Mouse (Mus musculus): Measurements from ENCODE around the gene Sptan1. TPM values are rescaled to one million over a fixed set of nuclear protein-coding genes. Genes with fewer than 3 reads are reported as not detected.
"Not testable (repeated sequence)": the region's sequence is repeated elsewhere in the genome, so short reads cannot be mapped to it uniquely, and the experiment has no call there.

Gene Sptan1
- polyA plus RNA-seq, 1 experiment from 2014 or later = 14.0 TPM

- Histone ChIP-seq H3K27ac (replicated peaks) (no peak overlapping the region), H3K9ac (no peak overlapping the region), H3K4me1 (replicated peaks) (peaks cover 26% of the 10 kb centered on the region), H3K9me3 (replicated peaks) (no peaks in the 10 kb centered on the region), H3K36me3 (replicated peaks) (no peaks in the 10 kb centered on the region), H3K4me2 (no peak overlapping the region), H3K4me3 (replicated peaks) (no peak overlapping the region), H3K27me3 (no peaks in the 10 kb centered on the region)
- WGBS (ENCODE audit: insufficient replicate concordance) = 62% methylated on average over 5 of the region's 5 CpGs
- no peak for ATAC-seq (ENCODE audit: insufficient read depth)
These were observed 79.2 kb downstream of the Sptan1 start for GRCm38 (mm10) chr2:30044550-30044949.

- Histone ChIP-seq H3K4me2 (no peak overlapping the region), H3K9me3 (replicated peaks) (no peaks in the 10 kb centered on the region), H3K27me3 (no peaks in the 10 kb centered on the region), H3K9ac (no peak overlapping the region), H3K27ac (replicated peaks) (no peak overlapping the region), H3K4me3 (replicated peaks) (no peak overlapping the region), H3K36me3 (replicated peaks) (no peaks in the 10 kb centered on the region), H3K4me1 (replicated peaks) (peaks cover 30% of the 10 kb centered on the region)
- ATAC-seq (ENCODE audit: insufficient read depth) = no peak
- WGBS (ENCODE audit: insufficient replicate concordance) = 91% methylated on average over 6 of the region's 6 CpGs
These were observed 81.8 kb downstream of the Sptan1 start for GRCm38 (mm10) chr2:30047127-30047526.

- H3K36me3 ChIP-seq (replicated peaks) = no peaks in the 10 kb centered on the region
- no peaks in the 10 kb centered on the region for H3K9me3 ChIP-seq (replicated peaks)
- peaks cover 23% of the 10 kb centered on the region for H3K4me1 ChIP-seq (replicated peaks)
- peaks cover under 1% of the 10 kb centered on the region for H3K27me3 ChIP-seq
- 40% methylated on average over 11 of the region's 11 CpGs for WGBS (ENCODE audit: insufficient replicate concordance)
- no peak for ATAC-seq (ENCODE audit: insufficient read depth)
- H3K27ac ChIP-seq (replicated peaks) = peak overlapping the region; percentile 88
- H3K9ac ChIP-seq = peak overlapping the region; percentile 68
- peak overlapping the region; percentile 68 for H3K4me3 ChIP-seq (replicated peaks)
- peak overlapping the region; percentile 92 for H3K4me2 ChIP-seq
These were observed 82.7 kb downstream of the Sptan1 start for GRCm38 (mm10) chr2:30048101-30048501.

- H3K4me2 ChIP-seq = peak within 1 kb of the TSS; percentile 92
- peaks cover 23% of the 10 kb centered on the region for H3K4me1 ChIP-seq (replicated peaks)
- H3K9me3 ChIP-seq (replicated peaks) = no peaks in the 10 kb centered on the region
- peak within 1 kb of the TSS; percentile 68 for H3K9ac ChIP-seq
- WGBS (ENCODE audit: insufficient replicate concordance) = under 1% methylated on average over 54 of the region's 54 CpGs
- H3K27me3 ChIP-seq = peaks cover 7% of the 10 kb centered on the region
- ATAC-seq (ENCODE audit: insufficient read depth) = peak; percentile 95
- no peaks in the 10 kb centered on the region for H3K36me3 ChIP-seq (replicated peaks)
- H3K4me3 ChIP-seq (replicated peaks) = peak within 1 kb of the TSS; percentile 68
- peak within 1 kb of the TSS; percentile 88 for H3K27ac ChIP-seq (replicated peaks)
These were observed 83.5 kb downstream of the Sptan1 start, which contains the start of gene Wdr34 for GRCm38 (mm10) chr2:30048699-30049388. TSS of gene Wdr34 (minus strand) at chr2:30048881.

- no peak for ATAC-seq (ENCODE audit: insufficient read depth)
- Histone ChIP-seq H3K4me1 (replicated peaks) (peaks cover 23% of the 10 kb centered on the region), H3K4me3 (replicated peaks) (no peak overlapping the region), H3K27me3 (peaks cover 11% of the 10 kb centered on the region), H3K9me3 (replicated peaks) (no peaks in the 10 kb centered on the region), H3K4me2 (no peak overlapping the region), H3K27ac (replicated peaks) (peak overlapping the region; percentile 30; the same call in 1 of the 2 replicates), H3K36me3 (replicated peaks) (no peaks in the 10 kb centered on the region), H3K9ac (no peak overlapping the region)
- WGBS (ENCODE audit: insufficient replicate concordance) = 22% methylated on average over 3 of the region's 3 CpGs
These were observed 84.5 kb downstream of the Sptan1 start for GRCm38 (mm10) chr2:30049831-30050230.

GRCm38 (mm10) chr2:30051992-30052761 lies 86.8 kb downstream of the Sptan1 start:
- Histone ChIP-seq H3K4me3 (replicated peaks) (no peak overlapping the region), H3K27me3 (peaks cover 11% of the 10 kb centered on the region), H3K27ac (replicated peaks) (no peak overlapping the region), H3K4me2 (no peak overlapping the region), H3K9me3 (replicated peaks) (no peaks in the 10 kb centered on the region), H3K36me3 (replicated peaks) (no peaks in the 10 kb centered on the region), H3K9ac (no peak overlapping the region), H3K4me1 (replicated peaks) (peaks cover 26% of the 10 kb centered on the region)
- 32% methylated on average over 6 of the region's 6 CpGs for WGBS (ENCODE audit: insufficient replicate concordance)
- no peak for ATAC-seq (ENCODE audit: insufficient read depth)

GRCm38 (mm10) chr2:30055310-30055709 lies 90.0 kb downstream of the Sptan1 start:
- H3K36me3 ChIP-seq (replicated peaks); H3K9ac ChIP-seq; H3K4me2 ChIP-seq; H3K9me3 ChIP-seq (replicated peaks); H3K4me3 ChIP-seq (replicated peaks); H3K27ac ChIP-seq (replicated peaks); ATAC-seq (ENCODE audit: insufficient read depth); H3K4me1 ChIP-seq (replicated peaks): not testable (repeated sequence)
- 74% methylated on average over 3 of the region's 3 CpGs for WGBS (ENCODE audit: insufficient replicate concordance)
- H3K27me3 ChIP-seq = peaks cover 11% of the 10 kb centered on the region

- H3K9ac ChIP-seq = no peak overlapping the region
- no peak for ATAC-seq (ENCODE audit: insufficient read depth)
- WGBS (ENCODE audit: insufficient replicate concordance) = 76% methylated on average over 3 of the region's 3 CpGs
These were observed 91.4 kb downstream of the Sptan1 start for GRCm38 (mm10) chr2:30056736-30057135.

GRCm38 (mm10) chr2:30057223-30057904 lies 92.0 kb downstream of the Sptan1 start, which contains the start of gene Set:
TSS of gene Set (plus strand) at chr2:30057378.
- 36% methylated on average over 12 of the region's 12 CpGs for WGBS (ENCODE audit: insufficient replicate concordance)
- H3K27me3 ChIP-seq = peaks cover 11% of the 10 kb centered on the region
- H3K9me3 ChIP-seq (replicated peaks) = no peaks in the 10 kb centered on the region
- no peak within 1 kb of the TSS for H3K27ac ChIP-seq (replicated peaks)
- H3K9ac ChIP-seq = no peak within 1 kb of the TSS
- H3K4me1 ChIP-seq (replicated peaks) = peaks cover 24% of the 10 kb centered on the region
- no peaks in the 10 kb centered on the region for H3K36me3 ChIP-seq (replicated peaks)
- H3K4me2 ChIP-seq = no peak within 1 kb of the TSS
- peak; percentile 24; the same call in 1 of the 2 replicates for ATAC-seq (ENCODE audit: insufficient read depth)
- H3K4me3 ChIP-seq (replicated peaks) = no peak within 1 kb of the TSS

More at GRCm38 (mm10) chr2:30056736-30057135, 91.4 kb downstream of the Sptan1 start:
- Histone ChIP-seq H3K4me3 (replicated peaks) (no peak overlapping the region), H3K27me3 (peaks cover 11% of the 10 kb centered on the region), H3K36me3 (replicated peaks) (no peaks in the 10 kb centered on the region), H3K4me2 (no peak overlapping the region), H3K27ac (replicated peaks) (no peak overlapping the region), H3K4me1 (replicated peaks) (peaks cover 18% of the 10 kb centered on the region), H3K9me3 (replicated peaks) (no peaks in the 10 kb centered on the region)

GRCm38 (mm10) chr2:30058418-30058817 lies 93.1 kb downstream of the Sptan1 start:
- H3K27me3 ChIP-seq = peaks cover 7% of the 10 kb centered on the region; the same call in 1 of the 2 replicates
- no peak overlapping the region for H3K27ac ChIP-seq (replicated peaks)
- no peak overlapping the region for H3K9ac ChIP-seq
- H3K9me3 ChIP-seq (replicated peaks) = no peaks in the 10 kb centered on the region
- ATAC-seq (ENCODE audit: insufficient read depth) = no peak
- WGBS (ENCODE audit: insufficient replicate concordance) = 65% methylated on average over 5 of the region's 5 CpGs
- no peak overlapping the region for H3K4me3 ChIP-seq (replicated peaks)
- no peaks in the 10 kb centered on the region for H3K36me3 ChIP-seq (replicated peaks)
- H3K4me2 ChIP-seq = no peak overlapping the region
- peaks cover 34% of the 10 kb centered on the region for H3K4me1 ChIP-seq (replicated peaks)

Data from liver, embryonic 15.5 days (tissue).